Comparison of ENCODE assay signal across 21 mouse cellular contexts in genomic region chr10:92605646-92606045, GRCm38 (mm10).
A peak's percentile ranks its signal among the peaks of the same experiment; 100 is the strongest.
DNase-seq lines count a peak whose midpoint lies in the region; ATAC-seq lines count a peak whose summit lies in the region.
"Had no signal": no experiment of that assay in that cellular context is flagged by ENCODE, and none has a peak within 500 bp of the region (broad histone marks: within the 10 kb centered on the region; RNA-seq: fewer than 3 reads in every experiment).

No protein-coding gene starts in this region.

- 16% methylated on average over 3 of the region's 3 CpGs for WGBS in forebrain, embryonic 10.5 days
- 17% methylated on average over 3 of the region's 3 CpGs for WGBS in forebrain, embryonic 12.5 days
- 19% methylated on average over 3 of the region's 3 CpGs for WGBS in midbrain, embryonic 10.5 days
- WGBS in midbrain, embryonic 15.5 days, result 29% methylated on average over 3 of the region's 3 CpGs
- WGBS in hindbrain, embryonic 16.5 days, result 21% methylated on average over 3 of the region's 3 CpGs

- H3K36me3 ChIP-seq in forebrain, embryonic 10.5 days (replicated peaks), result no peaks in the 10 kb centered on the region
- H3K36me3 ChIP-seq in forebrain, embryonic 12.5 days (replicated peaks), result no peaks in the 10 kb centered on the region
- no peaks in the 10 kb centered on the region for H3K36me3 ChIP-seq in midbrain, embryonic 10.5 days
- no peaks in the 10 kb centered on the region for H3K36me3 ChIP-seq in midbrain, embryonic 15.5 days (replicated peaks)
- no peaks in the 10 kb centered on the region for H3K36me3 ChIP-seq in hindbrain, embryonic 16.5 days (ENCODE audit: control insufficient read depth, insufficient read depth, low read length)
- H3K36me3 ChIP-seq: heart, embryonic 10.5 days; hindbrain, embryonic 12.5 days; hindbrain, embryonic 15.5 days had no signal

- no peak for ATAC-seq in forebrain, embryonic 12.5 days (ENCODE audit: low FRiP score)
- ATAC-seq in midbrain, embryonic 15.5 days (replicated peaks), result no peak
- ATAC-seq in hindbrain, embryonic 16.5 days, result no peak
- ATAC-seq: activated CD4-positive, CD25-positive, alpha-beta regulatory T cell, adult 4 months; forebrain, embryonic 13.5 days; forebrain, postnatal 0 days; inflammation-experienced regulatory T-cells, adult 6 months had no signal

- H3K27ac ChIP-seq in forebrain, embryonic 10.5 days, result no peak overlapping the region
- no peak overlapping the region for H3K27ac ChIP-seq in forebrain, embryonic 12.5 days
- H3K27ac ChIP-seq in midbrain, embryonic 10.5 days (replicated peaks), result 0 out of 2 replicates have a peak overlapping the region, but pooled peaks have one; percentile 35
- H3K27ac ChIP-seq in midbrain, embryonic 15.5 days, result no peak overlapping the region
- H3K27ac ChIP-seq in hindbrain, embryonic 16.5 days (ENCODE audit: low read depth, low read length), result no peak overlapping the region
- H3K27ac ChIP-seq: forebrain, embryonic 13.5 days; heart, adult 2 months; heart, embryonic 10.5 days; hindbrain, embryonic 12.5 days; hindbrain, embryonic 15.5 days had no signal

- H3K4me2 ChIP-seq in forebrain, embryonic 12.5 days, result no peak overlapping the region
- no peak overlapping the region for H3K4me2 ChIP-seq in midbrain, embryonic 15.5 days
- H3K4me2 ChIP-seq in hindbrain, embryonic 16.5 days (ENCODE audit: low read length), result no peak overlapping the region
- H3K4me2 ChIP-seq: forebrain, embryonic 13.5 days; hindbrain, embryonic 12.5 days; hindbrain, embryonic 15.5 days had no signal

- peak; percentile 29 for DNase-seq in forebrain, embryonic 10.5 days (ENCODE audit: extremely low spot score, low spot score)
- no peak for DNase-seq in midbrain, embryonic 10.5 days (ENCODE audit: low spot score)
- peak; percentile 24 for DNase-seq in hindlimb bud, embryonic 11.5 days (ENCODE audit: extremely low spot score, low read depth, low spot score)
- no peak for DNase-seq in ovary, postnatal 36 days (ENCODE audit: low spot score)
- DNase-seq: adrenal gland, adult 8-10 months; adrenal gland, postnatal 25 days; cerebellum, adult 18-20 months; cerebellum, adult 9-10 months; cerebellum, postnatal 14 days; forebrain, postnatal 0 days; gastrocnemius, postnatal 25 days; heart, adult 2 months had no signal

- no peak overlapping the region for H3K4me3 ChIP-seq in forebrain, embryonic 10.5 days
- H3K4me3 ChIP-seq in forebrain, embryonic 12.5 days (replicated peaks), result no peak overlapping the region
- H3K4me3 ChIP-seq in midbrain, embryonic 10.5 days, result no peak overlapping the region
- no peak overlapping the region for H3K4me3 ChIP-seq in midbrain, embryonic 15.5 days
- no peak overlapping the region for H3K4me3 ChIP-seq in hindbrain, embryonic 16.5 days (ENCODE audit: low read length)
- H3K4me3 ChIP-seq: forebrain, embryonic 13.5 days; heart, adult 2 months; heart, embryonic 10.5 days; hindbrain, embryonic 12.5 days; hindbrain, embryonic 15.5 days had no signal

- H3K9ac ChIP-seq in forebrain, embryonic 12.5 days, result no peak overlapping the region
- H3K9ac ChIP-seq in midbrain, embryonic 15.5 days, result no peak overlapping the region
- H3K9ac ChIP-seq in hindbrain, embryonic 16.5 days (ENCODE audit: low read depth, low read length), result no peak overlapping the region
- H3K9ac ChIP-seq: forebrain, embryonic 13.5 days; forebrain, postnatal 0 days; hindbrain, embryonic 12.5 days; hindbrain, embryonic 15.5 days had no signal

- peaks cover 40% of the 10 kb centered on the region for H3K4me1 ChIP-seq in forebrain, embryonic 10.5 days
- H3K4me1 ChIP-seq in forebrain, embryonic 12.5 days, result peaks cover 9% of the 10 kb centered on the region; the same call in 1 of the 2 replicates
- peaks cover 20% of the 10 kb centered on the region for H3K4me1 ChIP-seq in midbrain, embryonic 10.5 days
- no peaks in the 10 kb centered on the region; the same call in 1 of the 2 replicates for H3K4me1 ChIP-seq in midbrain, embryonic 15.5 days
- H3K4me1 ChIP-seq in hindbrain, embryonic 16.5 days (ENCODE audit: control insufficient read depth, insufficient read depth, low read depth, low read length), result no peaks in the 10 kb centered on the region
- H3K4me1 ChIP-seq: hindbrain, embryonic 15.5 days had no signal

- H3K27me3 ChIP-seq in forebrain, embryonic 10.5 days (ENCODE audit: poor library complexity, severe bottlenecking), result peaks cover 89% of the 10 kb centered on the region
- H3K27me3 ChIP-seq in forebrain, embryonic 12.5 days, result peaks cover 34% of the 10 kb centered on the region
- 0 out of 2 replicates have a peak, but pooled peaks cover 8% of the 10 kb centered on the region for H3K27me3 ChIP-seq in midbrain, embryonic 10.5 days (ENCODE audit: low read depth, poor library complexity, severe bottlenecking)
- H3K27me3 ChIP-seq in midbrain, embryonic 15.5 days (replicated peaks), result no peaks in the 10 kb centered on the region
- H3K27me3 ChIP-seq in hindbrain, embryonic 16.5 days (replicated peaks; ENCODE audit: control insufficient read depth, insufficient read depth, low read length), result no peaks in the 10 kb centered on the region
- H3K27me3 ChIP-seq: hindbrain, embryonic 12.5 days; hindbrain, embryonic 15.5 days had no signal

- no peaks in the 10 kb centered on the region for H3K9me3 ChIP-seq in forebrain, embryonic 10.5 days
- H3K9me3 ChIP-seq in forebrain, embryonic 12.5 days, result no peaks in the 10 kb centered on the region
- H3K9me3 ChIP-seq in midbrain, embryonic 10.5 days (replicated peaks), result no peaks in the 10 kb centered on the region
- H3K9me3 ChIP-seq in midbrain, embryonic 15.5 days, result no peaks in the 10 kb centered on the region
- H3K9me3 ChIP-seq in hindbrain, embryonic 16.5 days (ENCODE audit: control insufficient read depth, low read length), result no peaks in the 10 kb centered on the region
- H3K9me3 ChIP-seq: forebrain, embryonic 13.5 days; heart, embryonic 10.5 days; hindbrain, embryonic 12.5 days; hindbrain, embryonic 15.5 days had no signal

Comparison
In these comparisons a context has a peak if more than half of its experiments do, and no peak if none do; other contexts are left out.
1. DNase-seq: peak in forebrain, embryonic 10.5 days (single experiment) and hindlimb bud, embryonic 11.5 days (single experiment); none in midbrain, embryonic 10.5 days (single experiment) and ovary, postnatal 36 days (single experiment).